Mouse (Mus musculus) lung, postnatal 0 days (tissue): Measurements from ENCODE around the gene Pabpc4.

Experiments used
- CTCF ChIP-seq: IDR thresholded peaks from 2 replicates; pipeline ENCODE4 v1.5.1; 2016; ENCODE audit warnings: antibody characterized with exemption, mild to moderate bottlenecking
- EP300 ChIP-seq: IDR thresholded peaks from 2 replicates; pipeline ENCODE4 v1.6.1; 2016; ENCODE audit warnings: antibody characterized with exemption, mild to moderate bottlenecking, control low read depth

DNA sequence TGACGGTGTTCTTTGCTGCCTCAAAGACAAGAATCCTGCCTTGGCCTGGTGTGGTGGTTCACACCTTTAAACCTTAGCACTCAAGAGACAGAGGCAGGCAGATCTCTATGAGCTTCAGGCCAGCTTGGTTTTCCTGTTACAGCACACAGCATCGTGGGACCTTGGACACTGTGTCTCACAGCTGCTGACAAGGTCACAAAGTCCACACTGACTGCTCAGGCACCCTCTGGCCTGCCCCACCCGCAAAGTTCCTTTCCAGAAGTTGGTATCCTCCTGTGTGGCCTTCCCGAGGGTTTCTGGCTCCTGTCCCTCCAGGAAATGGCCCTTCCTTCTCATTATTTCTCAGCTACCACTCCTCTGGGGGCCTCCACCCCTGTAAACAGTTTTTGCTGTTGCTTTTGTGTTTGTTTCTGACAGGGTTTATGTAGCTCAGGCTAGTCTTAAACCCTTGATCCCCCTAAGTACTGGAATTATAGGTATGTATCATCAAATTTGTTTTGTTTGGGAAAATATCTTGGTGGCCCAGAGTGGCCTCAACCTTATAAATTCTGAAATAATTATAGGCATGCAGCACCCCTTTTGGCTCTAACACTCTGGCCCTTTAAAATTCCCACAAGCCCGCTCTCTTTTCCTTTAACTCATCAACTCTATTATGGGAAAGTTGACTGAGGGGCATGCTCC is at the start of gene Pabpc4:
- TF ChIP-seq EP300, result no peak
- no peak for TF ChIP-seq CTCF
